Mouse (Mus musculus) cerebellum, adult 2 months (tissue): ENCODE results near the gene Pop5. TPM values are rescaled to one million over a fixed set of nuclear protein-coding genes. Genes with fewer than 3 reads are reported as not detected.
A peak's percentile ranks its signal among the peaks of the same experiment; 100 is the strongest.

Source experiments
- DNase-seq, 2 experiments: peaks; one replicate each; pipeline ENCODE4 v3.0.0; 2021
- H3K27ac ChIP-seq: fragments of 200-500 bp; 2 replicates; pipeline ENCODE4 v1.5.1; 2012; ENCODE audit warnings: low read length, control low read depth, inconsistent platforms; ENCODE audit not compliant: insufficient read depth
- H3K27me3 ChIP-seq: fragments of 200-500 bp; 2 replicates; pipeline ENCODE4 v1.6.1; 2012; ENCODE audit warnings: inconsistent platforms, mild to moderate bottlenecking, low read length, moderate library complexity; ENCODE audit not compliant: control insufficient read depth, insufficient read depth
- H3K4me1 ChIP-seq: fragments of 200-500 bp; 2 replicates; pipeline ENCODE4 v1.6.1; 2011; ENCODE audit warnings: low read length; ENCODE audit not compliant: control insufficient read depth, insufficient read depth
- H3K4me3 ChIP-seq: fragments of 200-500 bp; replicated peaks from 2 replicates; pipeline ENCODE3; 2011; ENCODE audit warnings: mild to moderate bottlenecking, low read depth, low read length, control low read depth; ENCODE audit not compliant: insufficient read depth
- CTCF ChIP-seq: fragments of 200-500 bp; IDR thresholded peaks from 2 replicates; pipeline ENCODE4 v1.5.1; 2011; ENCODE audit warnings: low read depth, mild to moderate bottlenecking, control low read depth, low read length, moderate library complexity, borderline replicate concordance; ENCODE audit not compliant: insufficient read depth
- POLR2A ChIP-seq: fragments of 200-500 bp; IDR thresholded peaks from 2 replicates; pipeline ENCODE4 v1.6.1; 2011; ENCODE audit warnings: low read length, control low read depth, borderline replicate concordance; ENCODE audit not compliant: insufficient read depth
- WGBS: fragments of 180-500 bp; shearing (Covaris S2); methylation state at CpG from one replicate; pipeline ENCODE4 v1.1.7; 2018; 5-methylcytosine and 5-hydroxymethylcytosine counted together
- polyA plus RNA-seq: library from polyadenylated mRNA; depleted of rRNA; stranded (reverse); fragments of >200 nt; gene quantifications from 2 replicates; pipeline ENCODE4 v1.2.3, GENCODE M21; 2012; rRNA removed

Pop5 gene
- polyA plus RNA-seq, 1 experiment = 177 TPM

DNA sequence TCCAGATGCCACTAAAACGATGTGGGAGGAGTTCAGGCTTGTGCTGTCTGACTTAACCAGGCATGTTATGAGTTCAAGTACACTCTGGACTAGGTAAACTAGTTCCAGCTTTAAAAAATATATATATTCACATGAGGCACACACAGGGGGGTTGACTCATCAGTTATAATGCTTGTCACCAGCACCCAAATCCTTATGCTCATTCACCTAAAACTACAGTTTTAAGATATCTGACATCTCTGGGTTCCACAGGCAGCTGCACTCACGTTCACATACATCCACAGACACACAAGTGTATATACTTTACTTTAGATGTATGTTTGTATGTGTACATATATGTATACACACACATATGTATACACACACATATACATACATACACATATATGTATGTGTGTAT is 43.1 kb downstream of the Pop5 start:
- DNase-seq = no peak
- Histone ChIP-seq H3K27ac (no peak overlapping the region), H3K4me1 (no peaks in the 10 kb centered on the region), H3K27me3 (no peaks in the 10 kb centered on the region), H3K4me3 (no peak overlapping the region)
- 48% methylated on average over 2 of the region's 2 CpGs for WGBS
- TF ChIP-seq CTCF (no peak), POLR2A (no peak)

GRCm38 (mm10) chr5:115279226-115280049 is 43.8 kb downstream of the Pop5 start, which contains the start of gene Coq5:
Coq5 (plus strand) TSS chr5:115279666.
- no peaks in the 10 kb centered on the region for H3K27me3 ChIP-seq
- WGBS = 3% methylated on average over 45 of the region's 45 CpGs
- H3K4me3 ChIP-seq = peak within 1 kb of the TSS; percentile 93
- peak within 1 kb of the TSS; percentile 70 for H3K27ac ChIP-seq
- H3K4me1 ChIP-seq = no peaks in the 10 kb centered on the region
- DNase-seq = peak; percentile 90 to 92
- TF ChIP-seq POLR2A (peak; percentile 87), CTCF (no peak)

DNA sequence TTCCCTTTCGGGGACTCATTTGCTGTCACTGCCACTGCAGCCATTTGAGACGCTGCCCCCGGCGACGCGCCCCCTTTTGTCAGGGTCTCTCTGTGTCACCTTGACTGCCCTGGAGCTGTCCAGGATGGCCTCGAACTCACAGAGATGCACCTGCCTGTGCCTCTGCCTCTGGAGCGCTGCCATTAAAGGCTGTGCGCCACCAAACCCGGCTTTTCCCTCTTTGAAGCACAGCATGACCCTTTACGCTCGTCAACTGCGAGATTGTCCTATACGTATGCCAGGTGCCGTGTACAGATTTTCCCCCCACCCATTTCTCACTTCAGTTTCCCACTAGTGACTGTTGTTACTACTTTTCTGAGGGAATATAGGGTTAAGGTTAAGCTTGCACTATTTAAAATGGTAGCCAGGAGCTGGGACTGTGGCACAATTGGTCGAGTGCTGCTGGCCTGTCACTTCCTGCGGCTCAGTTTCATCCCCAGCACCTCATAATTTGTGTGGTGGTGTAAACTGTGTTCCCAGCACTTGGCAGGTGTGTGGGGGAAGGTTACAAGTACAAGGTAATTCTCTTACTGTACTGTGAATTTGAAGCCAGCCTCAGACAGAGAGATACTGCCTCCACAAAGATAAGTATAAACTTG is 44.5 kb downstream of the Pop5 start:
- no peaks in the 10 kb centered on the region for H3K4me1 ChIP-seq
- 3% methylated on average over 17 of the region's 17 CpGs for WGBS
- no peak for TF ChIP-seq POLR2A
- TF ChIP-seq CTCF = no peak
- H3K27ac ChIP-seq = peak overlapping the region; percentile 70
- peak in 1 of 2 experiments; percentile 44 for DNase-seq
- H3K27me3 ChIP-seq = no peaks in the 10 kb centered on the region
- H3K4me3 ChIP-seq = peak overlapping the region; percentile 93

- WGBS = 80% methylated on average over 3 of the region's 3 CpGs
- Histone ChIP-seq H3K4me1 (no peaks in the 10 kb centered on the region), H3K27ac (no peak overlapping the region), H3K27me3 (no peaks in the 10 kb centered on the region), H3K4me3 (no peak overlapping the region)
- peak; percentile 33; the same call in 1 of the 2 replicates for TF ChIP-seq CTCF
- TF ChIP-seq POLR2A = no peak
- DNase-seq = no peak
Observed at GRCm38 (mm10) chr5:115284735-115285134, 49.1 kb downstream of the Pop5 start.

- 87% methylated on average over 8 of the region's 8 CpGs for WGBS
- Histone ChIP-seq H3K4me3 (no peak overlapping the region), H3K27ac (no peak overlapping the region), H3K4me1 (peaks cover 8% of the 10 kb centered on the region; the same call in 1 of the 2 replicates), H3K27me3 (no peaks in the 10 kb centered on the region)
- TF ChIP-seq CTCF (0 out of 2 replicates have a peak, but pooled peaks have one; percentile 21), POLR2A (no peak)
- no peak for DNase-seq
Observed at GRCm38 (mm10) chr5:115294173-115294572, 58.5 kb downstream of the Pop5 start.

Other genes starting within 250 kb of the Pop5 start
- gene Sppl3, start 224.7 kb upstream of the Pop5 start, polyA plus RNA-seq = 64.2 and 65.0 TPM in 2 replicates
- not detected in 2 replicates for gene Gm10401, start 137.5 kb upstream of the Pop5 start, polyA plus RNA-seq
- gene Acads, start 116.5 kb upstream of the Pop5 start, polyA plus RNA-seq = 14.9 and 16.1 TPM in 2 replicates
- gene Unc119b, start 100.9 kb upstream of the Pop5 start, polyA plus RNA-seq = 34.0 and 36.1 TPM in 2 replicates
- 66.0 and 80.2 TPM in 2 replicates for gene Mlec, start 77.7 kb upstream of the Pop5 start, polyA plus RNA-seq
- gene Cabp1, start 41.5 kb upstream of the Pop5 start, polyA plus RNA-seq = 278 and 294 TPM in 2 replicates
- gene Rnf10, start 37.1 kb downstream of the Pop5 start, polyA plus RNA-seq = 141 and 151 TPM in 2 replicates
- gene Coq5, start 43.8 kb downstream of the Pop5 start, polyA plus RNA-seq = 39.5 and 39.8 TPM in 2 replicates
- 381 and 416 TPM in 2 replicates for gene Dynll1, start 65.2 kb downstream of the Pop5 start, polyA plus RNA-seq
- 60.1 and 65.0 TPM in 2 replicates for gene Srsf9, start 91.3 kb downstream of the Pop5 start, polyA plus RNA-seq
- gene Gatc, start 105.3 kb downstream of the Pop5 start, polyA plus RNA-seq = 32.8 and 33.6 TPM in 2 replicates
- gene Triap1, start 105.4 kb downstream of the Pop5 start, polyA plus RNA-seq = 29.7 and 30.3 TPM in 2 replicates
- 2,268 and 2,327 TPM in 2 replicates for gene Cox6a1, start 113.1 kb downstream of the Pop5 start, polyA plus RNA-seq
- gene Msi1, start 193.8 kb downstream of the Pop5 start, polyA plus RNA-seq = 56.5 and 60.4 TPM in 2 replicates
- gene Pla2g1b, start 230.4 kb downstream of the Pop5 start, polyA plus RNA-seq = not detected in 2 replicates
- 114 and 122 TPM in 2 replicates for gene Sirt4, start 248.9 kb downstream of the Pop5 start, polyA plus RNA-seq